Mouse (Mus musculus) limb, embryonic 14.5 days (tissue): Measurements from ENCODE around the gene 4930404H24Rik. TPM values are rescaled to one million over a fixed set of nuclear protein-coding genes. Genes with fewer than 3 reads are reported as not detected.

Source experiments
- ATAC-seq: fragments of 200-750 bp; cut with Nextera tagmentation; 2 replicates; pipeline ENCODE4 v1.8.0; 2017; ENCODE audit warnings: low read depth, moderate number of reproducible peaks, moderate TSS enrichment; ENCODE audit not compliant: low FRiP score
- DNase-seq: peaks from one replicate; pipeline ENCODE4 v3.0.0-alpha.2; 2015; ENCODE audit warnings: low spot score
- H3K27ac ChIP-seq: fragments of 300-500 bp; sonication (generic); replicated peaks from 2 replicates; pipeline ENCODE4 v1.5.1; 2014; ENCODE audit warnings: low read depth, mild to moderate bottlenecking, low read length, moderate library complexity, mixed read lengths
- H3K27me3 ChIP-seq: fragments of 300-500 bp; sonication (generic); 2 replicates; pipeline ENCODE4 v1.6.1; 2014; ENCODE audit warnings: low read length, mixed read lengths; ENCODE audit not compliant: control insufficient read depth, insufficient read depth
- H3K36me3 ChIP-seq: fragments of 300-500 bp; sonication (generic); 2 replicates; pipeline ENCODE4 v1.6.1; 2014; ENCODE audit warnings: mild to moderate bottlenecking, low read length, moderate library complexity, mixed read lengths; ENCODE audit not compliant: control insufficient read depth, insufficient read depth
- H3K4me1 ChIP-seq: fragments of 300-500 bp; sonication (generic); 2 replicates; pipeline ENCODE4 v1.6.1; 2014; ENCODE audit warnings: antibody characterized with exemption, low read length, mixed read lengths; ENCODE audit not compliant: control insufficient read depth, insufficient read depth
- H3K4me2 ChIP-seq: fragments of 300-500 bp; sonication (generic); replicated peaks from 2 replicates; pipeline ENCODE4 v1.6.1; 2014; ENCODE audit warnings: low read depth, mild to moderate bottlenecking, low read length, moderate library complexity; ENCODE audit not compliant: severe bottlenecking
- H3K4me3 ChIP-seq: fragments of 300-500 bp; sonication (generic); replicated peaks from 2 replicates; pipeline ENCODE4 v1.5.1; 2014; ENCODE audit warnings: low read length
- H3K9ac ChIP-seq: fragments of 300-500 bp; sonication (generic); 2 replicates; pipeline ENCODE4 v1.6.1; 2014; ENCODE audit warnings: mild to moderate bottlenecking, low read depth, low read length, moderate library complexity; ENCODE audit not compliant: severe bottlenecking
- H3K9me3 ChIP-seq: fragments of 300-500 bp; sonication (generic); 2 replicates; pipeline ENCODE4 v1.6.1; 2016; ENCODE audit warnings: low read length; ENCODE audit not compliant: control insufficient read depth
- POLR2A ChIP-seq: fragments of 200-500 bp; IDR thresholded peaks from 2 replicates; pipeline ENCODE4 v1.8.0; 2012; ENCODE audit warnings: inconsistent platforms, mild to moderate bottlenecking, moderate library complexity, borderline replicate concordance; ENCODE audit not compliant: insufficient read depth, insufficient read length; ENCODE audit errors: extremely low read depth
- WGBS: fragments of 180-500 bp; shearing (Covaris S2); extraction: QIAGEN DNeasy Blood & Tissue Kit; methylation state at CpG from one replicate; pipeline ENCODE4 v1.1.7; 2014; 5-methylcytosine and 5-hydroxymethylcytosine counted together
- polyA plus RNA-seq, 2 experiments: library from polyadenylated mRNA; depleted of rRNA in 1 of 2; stranded (reverse) in 1 of 2; unstranded in 1 of 2; fragments of >200 nt; fragmentation: Nextera tagmentation in 1 of 2; extraction: Ambion mirVana in 1 of 2; gene quantifications; 2 replicates each; pipeline versions ENCODE4 v1.2.1 to v1.2.3; 2012 to 2014

Gene 4930404H24Rik
- polyA plus RNA-seq, 2 experiments, result not detected

GRCm38 (mm10) chr2:153479486-153479885, 13.1 kb upstream of the 4930404H24Rik start:
- Histone ChIP-seq H3K4me1 (peaks cover 17% of the 10 kb centered on the region), H3K27ac (no peak overlapping the region)
- WGBS, result 100% methylated on average over 1 of the region's 1 CpGs

GRCm38 (mm10) chr2:153481108-153481860, 11.3 kb upstream of the 4930404H24Rik start:
- H3K9ac ChIP-seq, result no peak overlapping the region
- H3K4me1 ChIP-seq, result peaks cover 10% of the 10 kb centered on the region
- ATAC-seq, result no peak
- no peak overlapping the region for H3K4me3 ChIP-seq
- TF ChIP-seq POLR2A, result no peak
- H3K27ac ChIP-seq, result no peak overlapping the region
- no peak for DNase-seq
- WGBS, result 76% methylated on average over 7 of the region's 7 CpGs
- no peaks in the 10 kb centered on the region for H3K27me3 ChIP-seq
- no peaks in the 10 kb centered on the region for H3K9me3 ChIP-seq
- no peak overlapping the region for H3K4me2 ChIP-seq
- no peaks in the 10 kb centered on the region for H3K36me3 ChIP-seq

More at GRCm38 (mm10) chr2:153479486-153479885, 13.1 kb upstream of the 4930404H24Rik start:
- no peaks in the 10 kb centered on the region for H3K9me3 ChIP-seq
- H3K36me3 ChIP-seq, result no peaks in the 10 kb centered on the region
- no peak for ATAC-seq
- DNase-seq, result no peak
- no peak overlapping the region for H3K4me2 ChIP-seq
- H3K4me3 ChIP-seq, result no peak overlapping the region
- no peak overlapping the region for H3K9ac ChIP-seq
- H3K27me3 ChIP-seq, result no peaks in the 10 kb centered on the region
- no peak for TF ChIP-seq POLR2A

GRCm38 (mm10) chr2:153481861-153482120, 10.8 kb upstream of the 4930404H24Rik start:
- no peak overlapping the region for H3K4me2 ChIP-seq
- H3K36me3 ChIP-seq, result no peaks in the 10 kb centered on the region

GRCm38 (mm10) chr2:153483118-153483983, 9.2 kb upstream of the 4930404H24Rik start:
- H3K36me3 ChIP-seq, result no peaks in the 10 kb centered on the region
- H3K9ac ChIP-seq, result 0 out of 2 replicates have a peak overlapping the region, but pooled peaks have one; percentile 18
- ATAC-seq, result no peak
- TF ChIP-seq POLR2A, result no peak
- no peaks in the 10 kb centered on the region for H3K27me3 ChIP-seq
- no peak overlapping the region for H3K27ac ChIP-seq
- 9% methylated on average over 20 of the region's 20 CpGs for WGBS
- peak overlapping the region; percentile 15; the same call in 1 of the 2 replicates for H3K4me2 ChIP-seq
- no peaks in the 10 kb centered on the region for H3K9me3 ChIP-seq
- H3K4me1 ChIP-seq, result peaks cover 10% of the 10 kb centered on the region
- H3K4me3 ChIP-seq, result no peak overlapping the region
- DNase-seq, result peak; percentile 38

More at GRCm38 (mm10) chr2:153481861-153482120, 10.8 kb upstream of the 4930404H24Rik start:
- Histone ChIP-seq H3K9ac (no peak overlapping the region), H3K27ac (no peak overlapping the region), H3K4me3 (no peak overlapping the region), H3K4me1 (peaks cover 10% of the 10 kb centered on the region), H3K9me3 (no peaks in the 10 kb centered on the region), H3K27me3 (no peaks in the 10 kb centered on the region)
- no peak for TF ChIP-seq POLR2A
- WGBS, result 62% methylated on average over 2 of the region's 2 CpGs
- ATAC-seq (no peak), DNase-seq (no peak)

GRCm38 (mm10) chr2:153484071-153484470, 8.5 kb upstream of the 4930404H24Rik start:
- 54% methylated on average over 4 of the region's 4 CpGs for WGBS
- H3K4me3 ChIP-seq, result no peak overlapping the region
- no peaks in the 10 kb centered on the region for H3K27me3 ChIP-seq
- no peak overlapping the region for H3K9ac ChIP-seq
- no peak for TF ChIP-seq POLR2A
- peaks cover 10% of the 10 kb centered on the region for H3K4me1 ChIP-seq
- no peak overlapping the region for H3K4me2 ChIP-seq
- DNase-seq (no peak), ATAC-seq (no peak)
- no peak overlapping the region for H3K27ac ChIP-seq
- H3K36me3 ChIP-seq, result no peaks in the 10 kb centered on the region
- no peaks in the 10 kb centered on the region for H3K9me3 ChIP-seq
